Mouse (Mus musculus) thymus, postnatal 0 days (tissue): ENCODE data around the gene H3f3a. TPM values are rescaled to one million over a fixed set of nuclear protein-coding genes. Genes with fewer than 3 reads are reported as not detected.

Experiments
- DNase-seq: peaks from one replicate; pipeline ENCODE4 v3.0.0-alpha.2; 2015; ENCODE audit warnings: low spot score
- polyA plus RNA-seq: library from polyadenylated mRNA; unstranded; fragments of >200 nt; fragmentation: Nextera tagmentation; extraction: Ambion mirVana; gene quantifications from 2 replicates; pipeline ENCODE4 v1.2.1, GENCODE M21; 2015

Gene H3f3a
- polyA plus RNA-seq, 1 experiment from 2014 or later, result 2,900 TPM

- no peak for DNase-seq
These were observed 51.1 kb downstream of the H3f3a start for GRCm38 (mm10) chr1:180762679-180763078.

- DNase-seq, result no peak
These were observed 51.6 kb downstream of the H3f3a start for GRCm38 (mm10) chr1:180762180-180762579.

- no peak for DNase-seq
These were observed 55.7 kb downstream of the H3f3a start for GRCm38 (mm10) chr1:180757956-180758520.

- DNase-seq, result no peak
These were observed 56.3 kb downstream of the H3f3a start for GRCm38 (mm10) chr1:180757252-180757955.

GRCm38 (mm10) chr1:180756711-180757110 lies 57.0 kb downstream of the H3f3a start:
- DNase-seq, result no peak

GRCm38 (mm10) chr1:180754376-180754775 lies 59.4 kb downstream of the H3f3a start:
- DNase-seq, result no peak

GRCm38 (mm10) chr1:180752115-180752514 lies 61.6 kb downstream of the H3f3a start:
- no peak for DNase-seq

Other genes with a start within 250 kb of the H3f3a start
- 86.1 and 90.0 TPM in 2 replicates for gene Parp1, start 245.0 kb downstream of the H3f3a start, polyA plus RNA-seq
- gene Lin9, start 172.8 kb downstream of the H3f3a start, polyA plus RNA-seq, result 22.6 and 22.9 TPM in 2 replicates
- 0.54 and 0.55 TPM in 2 replicates for gene Mixl1, start 116.9 kb downstream of the H3f3a start, polyA plus RNA-seq
- gene Acbd3, start 87.9 kb downstream of the H3f3a start, polyA plus RNA-seq, result 15.2 and 19.5 TPM in 2 replicates
- gene Sde2, start 37.2 kb upstream of the H3f3a start, polyA plus RNA-seq, result 34.4 and 38.7 TPM in 2 replicates
- 0.86 and 0.98 TPM in 2 replicates for gene Lefty2, start 79.2 kb upstream of the H3f3a start, polyA plus RNA-seq
- 142 and 147 TPM in 2 replicates for gene Pycr2, start 90.3 kb upstream of the H3f3a start, polyA plus RNA-seq
- gene Lefty1, start 121.1 kb upstream of the H3f3a start, polyA plus RNA-seq, result 1.7 and 2.9 TPM in 2 replicates
- 13.8 and 14.4 TPM in 2 replicates for gene Tmem63a, start 128.4 kb upstream of the H3f3a start, polyA plus RNA-seq
- gene Ephx1, start 207.0 kb upstream of the H3f3a start, polyA plus RNA-seq, result 12.7 and 15.2 TPM in 2 replicates
- gene 9130409I23Rik, start 237.3 kb upstream of the H3f3a start, polyA plus RNA-seq, result 0.25 and 0.32 TPM in 2 replicates